ENCODE assay signal across 10 mouse cellular contexts in genomic region chr11:50227736-50228135, GRCm38 (mm10). TPM values are rescaled to one million over a fixed set of nuclear protein-coding genes. Genes with fewer than 3 reads are reported as not detected.
A peak's percentile ranks its signal among the peaks of the same experiment; 100 is the strongest.
DNase-seq lines count a peak whose midpoint lies in the region; ATAC-seq lines count a peak whose summit lies in the region.
"Had no signal": no experiment of that assay in that cellular context is flagged by ENCODE, and none has a peak within 500 bp of the region (broad histone marks: within the 10 kb centered on the region; RNA-seq: fewer than 3 reads in every experiment).

No protein-coding gene starts in this region.

- H3K4me3 ChIP-seq in hindbrain, embryonic 15.5 days = no peak overlapping the region
- no peak overlapping the region for H3K4me3 ChIP-seq in hindbrain, embryonic 10.5 days
- peak overlapping the region; percentile 64 for H3K4me3 ChIP-seq in megakaryocyte, embryonic 14.5 days (replicated peaks)
- H3K4me3 ChIP-seq in neural tube, embryonic 13.5 days = no peak overlapping the region

- H3K4me1 ChIP-seq in hindbrain, embryonic 15.5 days (replicated peaks) = peaks cover 60% of the 10 kb centered on the region
- H3K4me1 ChIP-seq in hindbrain, embryonic 10.5 days (replicated peaks) = peaks cover 81% of the 10 kb centered on the region
- peaks cover 84% of the 10 kb centered on the region for H3K4me1 ChIP-seq in megakaryocyte, embryonic 14.5 days
- H3K4me1 ChIP-seq in neural tube, embryonic 13.5 days (replicated peaks) = peaks cover 64% of the 10 kb centered on the region

- H3K9me3 ChIP-seq in hindbrain, embryonic 15.5 days = no peaks in the 10 kb centered on the region
- no peaks in the 10 kb centered on the region for H3K9me3 ChIP-seq in hindbrain, embryonic 10.5 days
- H3K9me3 ChIP-seq in megakaryocyte, embryonic 14.5 days = no peaks in the 10 kb centered on the region
- H3K9me3 ChIP-seq in neural tube, embryonic 13.5 days = no peaks in the 10 kb centered on the region
- H3K9me3 ChIP-seq: embryonic facial prominence, embryonic 15.5 days had no signal

- 73% methylated on average over 4 of the region's 4 CpGs for WGBS in hindbrain, embryonic 15.5 days
- WGBS in hindbrain, embryonic 10.5 days = 89% methylated on average over 4 of the region's 4 CpGs
- WGBS in neural tube, embryonic 13.5 days = 80% methylated on average over 4 of the region's 4 CpGs

- H3K27ac ChIP-seq in hindbrain, embryonic 15.5 days (replicated peaks) = no peak overlapping the region
- H3K27ac ChIP-seq in hindbrain, embryonic 10.5 days = no peak overlapping the region
- H3K27ac ChIP-seq in neural tube, embryonic 13.5 days (replicated peaks) = no peak overlapping the region
- H3K27ac ChIP-seq: embryonic facial prominence, embryonic 15.5 days had no signal

- peaks cover 17% of the 10 kb centered on the region for H3K36me3 ChIP-seq in hindbrain, embryonic 15.5 days
- H3K36me3 ChIP-seq in hindbrain, embryonic 10.5 days = peaks cover 16% of the 10 kb centered on the region
- H3K36me3 ChIP-seq in megakaryocyte, embryonic 14.5 days (replicated peaks; ENCODE audit: low read length) = peaks cover 54% of the 10 kb centered on the region
- peaks cover 21% of the 10 kb centered on the region for H3K36me3 ChIP-seq in neural tube, embryonic 13.5 days

- DNase-seq in hindbrain, embryonic 10.5 days (ENCODE audit: low spot score) = no peak
- DNase-seq in cerebellum, adult 9-10 months = peak; percentile 90
- no peak for DNase-seq in spleen, postnatal 14 days (ENCODE audit: low spot score in 2 of 2)
- DNase-seq: left cerebral cortex, postnatal 4 days; lung, postnatal 36 days had no signal

- H3K27me3 ChIP-seq in hindbrain, embryonic 15.5 days = no peaks in the 10 kb centered on the region
- H3K27me3 ChIP-seq in hindbrain, embryonic 10.5 days (ENCODE audit: insufficient read depth, poor library complexity, severe bottlenecking) = peaks cover 52% of the 10 kb centered on the region
- no peaks in the 10 kb centered on the region for H3K27me3 ChIP-seq in megakaryocyte, embryonic 14.5 days (replicated peaks)
- H3K27me3 ChIP-seq in neural tube, embryonic 13.5 days = 0 out of 2 replicates have a peak, but pooled peaks cover 4% of the 10 kb centered on the region
- H3K27me3 ChIP-seq: embryonic facial prominence, embryonic 15.5 days had no signal

- no peak for ATAC-seq in hindbrain, embryonic 15.5 days (ENCODE audit: low FRiP score, low read depth)
- ATAC-seq in megakaryocyte, adult 5-6 weeks (ENCODE audit: poor library complexity, severe bottlenecking) = no peak
- ATAC-seq in neural tube, embryonic 13.5 days (ENCODE audit: low read depth) = no peak

- peak overlapping the region; percentile 95 for H3K4me2 ChIP-seq in hindbrain, embryonic 15.5 days
- H3K4me2 ChIP-seq in neural tube, embryonic 13.5 days = peak overlapping the region; percentile 98; the same call in 1 of the 2 replicates

- H3K9ac ChIP-seq in hindbrain, embryonic 15.5 days = no peak overlapping the region
- H3K9ac ChIP-seq in neural tube, embryonic 13.5 days = no peak overlapping the region
- H3K9ac ChIP-seq: embryonic facial prominence, embryonic 15.5 days had no signal

RNA-seq across cellular contexts. Expression of gene Ltc4s, which starts 10.7 kb away (rescaled TPM):
- polyA plus RNA-seq in hindbrain, embryonic 15.5 days (2015; fragmentation: Nextera tagmentation; extraction: Ambion mirVana) = 2.3 and 2.9 TPM in 2 replicates
- 1.4 and 1.8 TPM in 2 replicates for polyA plus RNA-seq in hindbrain, embryonic 10.5 days (2016; fragmentation: Nextera tagmentation; extraction: Ambion mirVana)
- polyA plus RNA-seq in megakaryocyte, embryonic 14.5 days (2012; ENCODE audit: insufficient read depth, low replicate concordance) = 10.5 and 22.9 TPM in 2 replicates
- not detected in 2 replicates for total RNA-seq in megakaryocyte, adult 5-6 weeks (2015)
- total RNA-seq in megakaryocyte, adult 5-6 weeks (2017) = 0.66 TPM in 1 of 2 replicates, not detected in the other
- polyA plus RNA-seq in neural tube, embryonic 13.5 days (2015; fragmentation: Nextera tagmentation; extraction: Ambion mirVana) = 1.8 and 2.6 TPM in 2 replicates

RNA-seq across cellular contexts. Expression of gene Mgat4b, which starts 17.0 kb away (rescaled TPM):
- polyA plus RNA-seq in hindbrain, embryonic 15.5 days (2015; fragmentation: Nextera tagmentation; extraction: Ambion mirVana) = 58.1 and 69.2 TPM in 2 replicates
- polyA plus RNA-seq in hindbrain, embryonic 10.5 days (2016; fragmentation: Nextera tagmentation; extraction: Ambion mirVana) = 21.5 and 29.9 TPM in 2 replicates
- 119 and 130 TPM in 2 replicates for polyA plus RNA-seq in megakaryocyte, embryonic 14.5 days (2012; ENCODE audit: insufficient read depth, low replicate concordance)
- 17.1 and 22.2 TPM in 2 replicates for total RNA-seq in megakaryocyte, adult 5-6 weeks (2015)
- 9.1 and 12.1 TPM in 2 replicates for total RNA-seq in megakaryocyte, adult 5-6 weeks (2017)
- polyA plus RNA-seq in neural tube, embryonic 13.5 days (2015; fragmentation: Nextera tagmentation; extraction: Ambion mirVana) = 52.8 and 56.6 TPM in 2 replicates

RNA-seq across cellular contexts. Expression of gene Sqstm1, which starts 17.1 kb away (rescaled TPM):
- 422 TPM in 2 replicates for polyA plus RNA-seq in hindbrain, embryonic 15.5 days (2015; fragmentation: Nextera tagmentation; extraction: Ambion mirVana)
- 147 and 210 TPM in 2 replicates for polyA plus RNA-seq in hindbrain, embryonic 10.5 days (2016; fragmentation: Nextera tagmentation; extraction: Ambion mirVana)
- 154 and 155 TPM in 2 replicates for polyA plus RNA-seq in megakaryocyte, embryonic 14.5 days (2012; ENCODE audit: insufficient read depth, low replicate concordance)
- 51.8 and 56.7 TPM in 2 replicates for total RNA-seq in megakaryocyte, adult 5-6 weeks (2015)
- total RNA-seq in megakaryocyte, adult 5-6 weeks (2017) = 298 and 386 TPM in 2 replicates
- 337 and 343 TPM in 2 replicates for polyA plus RNA-seq in neural tube, embryonic 13.5 days (2015; fragmentation: Nextera tagmentation; extraction: Ambion mirVana)

RNA-seq across cellular contexts. Expression of gene Mrnip, which starts 53.5 kb away (rescaled TPM):
- polyA plus RNA-seq in hindbrain, embryonic 15.5 days (2015; fragmentation: Nextera tagmentation; extraction: Ambion mirVana) = 32.8 and 34.6 TPM in 2 replicates
- polyA plus RNA-seq in hindbrain, embryonic 10.5 days (2016; fragmentation: Nextera tagmentation; extraction: Ambion mirVana) = 23.1 and 26.1 TPM in 2 replicates
- polyA plus RNA-seq in megakaryocyte, embryonic 14.5 days (2012; ENCODE audit: insufficient read depth, low replicate concordance) = 3.7 TPM in 1 of 2 replicates, not detected in the other
- total RNA-seq in megakaryocyte, adult 5-6 weeks (2015) = 7.6 and 9.2 TPM in 2 replicates
- total RNA-seq in megakaryocyte, adult 5-6 weeks (2017) = 7.5 and 11.6 TPM in 2 replicates
- 23.1 and 31.9 TPM in 2 replicates for polyA plus RNA-seq in neural tube, embryonic 13.5 days (2015; fragmentation: Nextera tagmentation; extraction: Ambion mirVana)
